Mouse (Mus musculus): ENCODE data around the gene Irf9. TPM values are rescaled to one million over a fixed set of nuclear protein-coding genes. Genes with fewer than 3 reads are reported as not detected.

Gene Irf9
- polyA plus RNA-seq, 1 experiment from 2014 or later = 57.2 TPM

DNA sequence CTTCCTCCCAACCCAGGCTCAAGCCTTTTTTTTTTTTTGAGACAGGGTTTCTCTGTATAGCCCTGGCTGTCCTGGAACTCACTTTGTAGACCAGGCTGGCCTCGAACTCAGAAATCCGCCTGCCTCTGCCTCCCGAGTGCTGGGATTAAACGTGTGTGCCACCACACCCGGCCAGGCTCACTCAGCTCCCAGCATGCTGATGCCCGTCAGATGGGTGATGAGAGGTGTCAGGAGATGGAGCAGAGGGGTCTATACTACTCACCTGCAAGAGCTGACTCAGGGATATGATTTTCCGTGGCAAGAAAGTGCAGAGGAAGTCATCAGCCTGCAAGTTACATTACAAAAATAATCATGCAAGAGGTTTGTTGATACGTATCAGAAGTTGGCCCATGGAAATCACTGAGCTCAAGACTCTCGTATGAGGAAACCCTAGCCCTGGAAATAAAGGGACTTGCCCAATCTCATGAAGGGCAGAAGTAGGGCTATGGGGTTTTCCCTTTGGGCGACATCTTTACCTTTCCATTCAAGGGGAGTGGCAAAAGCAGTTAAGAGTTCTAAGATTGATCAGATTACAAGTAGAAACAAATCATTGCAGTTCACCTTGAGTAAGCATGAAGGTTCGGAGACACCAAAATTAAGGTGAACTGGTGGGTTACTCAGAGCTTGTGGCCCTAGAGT lies 13.5 kb upstream of the Irf9 start:
- Histone ChIP-seq H3K79me2 (ENCODE audit: inconsistent target) (peaks cover 63% of the 10 kb centered on the region), H3K36me3 (ENCODE audit: inconsistent target) (peaks cover 29% of the 10 kb centered on the region), H3K4me3 (ENCODE audit: inconsistent target) (peak overlapping the region; percentile 97), H3K27ac (peak overlapping the region; percentile 98)
- 64% methylated on average over 11 of the region's 11 CpGs for WGBS (ENCODE audit: missing documents)

DNA sequence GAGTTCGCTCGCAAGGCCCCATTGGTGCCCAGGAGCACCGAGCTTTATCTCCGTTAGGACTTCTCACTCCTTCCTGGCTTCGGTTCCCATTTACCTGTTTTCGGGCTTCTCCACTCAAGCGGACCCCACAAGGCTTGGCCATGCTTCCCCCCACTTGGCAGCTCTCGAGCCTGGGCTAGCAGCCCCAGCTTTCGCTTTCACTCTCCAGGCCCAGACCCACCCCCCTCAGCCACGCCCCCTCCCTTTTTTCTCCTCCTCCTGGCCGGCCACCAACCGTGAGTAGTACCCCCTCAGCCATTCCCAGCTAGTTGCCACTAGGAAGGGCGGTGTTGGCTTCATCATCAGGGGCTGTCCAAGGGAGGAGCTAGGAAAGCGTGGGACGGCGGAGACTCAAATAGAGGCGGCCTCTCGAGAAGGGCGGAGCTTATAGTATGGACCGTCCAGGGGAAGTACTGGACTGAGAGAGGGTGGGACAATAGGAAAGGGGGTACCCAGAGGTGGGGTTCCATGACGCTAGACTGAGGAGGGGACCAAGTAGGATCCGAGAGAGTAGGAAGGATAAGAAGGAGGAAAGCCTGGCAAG lies 12.5 kb upstream of the Irf9 start, which contains the start of gene Psme2:
Psme2 (minus strand) TSS at position 366 of the 583 bp plus-strand sequence.
- peak within 1 kb of the TSS; percentile 97 for H3K4me3 ChIP-seq (ENCODE audit: inconsistent target)
- H3K36me3 ChIP-seq (ENCODE audit: inconsistent target) = peaks cover 38% of the 10 kb centered on the region
- peak within 1 kb of the TSS; percentile 98 for H3K27ac ChIP-seq
- under 1% methylated on average over 21 of the region's 22 CpGs for WGBS (ENCODE audit: missing documents)
- H3K79me2 ChIP-seq (ENCODE audit: inconsistent target) = peaks cover 72% of the 10 kb centered on the region

DNA sequence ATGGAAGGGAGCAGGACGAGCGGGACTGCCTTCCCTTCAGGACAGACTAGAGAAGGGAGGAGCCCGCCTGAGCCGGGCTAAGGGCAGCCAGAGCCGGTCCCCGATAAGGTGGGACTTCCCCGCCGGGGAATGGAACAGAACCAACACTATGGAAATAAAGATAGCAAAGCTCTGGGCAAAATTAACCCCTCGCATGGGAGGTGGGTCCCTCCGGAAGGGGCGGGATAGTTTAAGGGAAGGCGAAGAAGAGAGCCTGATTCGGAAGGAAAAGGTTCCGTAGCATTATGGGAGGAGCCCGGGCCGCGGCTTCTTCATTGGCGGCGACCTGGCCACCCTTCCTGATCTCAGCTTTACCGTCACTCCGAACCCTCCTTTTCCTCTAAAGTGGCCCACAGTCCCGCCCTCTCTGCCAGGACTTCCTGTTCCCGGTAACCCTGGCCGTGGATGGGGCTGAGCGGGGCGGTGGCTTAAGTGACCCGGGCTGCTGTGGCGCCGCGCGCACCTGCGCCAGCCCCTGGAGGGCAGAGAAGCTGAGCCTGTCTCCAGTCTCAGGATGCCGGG lies 12.0 kb upstream of the Irf9 start, which contains the start of gene Rnf31:
Rnf31 (plus strand) TSS at position 378 of the 561 bp plus-strand sequence.
- Histone ChIP-seq H3K27ac (peak within 1 kb of the TSS; percentile 98), H3K36me3 (ENCODE audit: inconsistent target) (peaks cover 44% of the 10 kb centered on the region), H3K79me2 (ENCODE audit: inconsistent target) (peaks cover 78% of the 10 kb centered on the region), H3K4me3 (ENCODE audit: inconsistent target) (peak within 1 kb of the TSS; percentile 97)
- WGBS (ENCODE audit: missing documents) = 1% methylated on average over 30 of the region's 33 CpGs

DNA sequence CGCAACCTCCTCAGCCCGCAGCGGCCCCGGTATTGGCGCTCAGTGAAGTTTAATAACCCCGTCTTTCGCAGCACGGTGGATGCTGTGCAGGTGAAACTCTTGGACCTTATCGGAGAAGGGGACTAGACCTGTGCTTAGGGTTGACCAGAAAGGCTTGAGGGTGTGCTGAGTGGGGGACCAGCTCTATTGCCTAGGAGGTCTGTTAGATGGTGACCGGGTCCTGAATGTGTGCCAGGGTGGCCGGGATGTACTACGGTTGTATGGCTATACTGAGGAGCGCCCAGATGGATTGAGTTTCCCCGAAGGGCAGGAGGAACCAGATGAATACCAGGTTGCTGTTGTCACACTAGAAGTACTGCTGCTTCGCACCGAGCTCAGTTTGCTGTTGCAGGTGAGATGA lies 11.1 kb upstream of the Irf9 start:
- peak overlapping the region; percentile 17 for H3K27ac ChIP-seq

DNA sequence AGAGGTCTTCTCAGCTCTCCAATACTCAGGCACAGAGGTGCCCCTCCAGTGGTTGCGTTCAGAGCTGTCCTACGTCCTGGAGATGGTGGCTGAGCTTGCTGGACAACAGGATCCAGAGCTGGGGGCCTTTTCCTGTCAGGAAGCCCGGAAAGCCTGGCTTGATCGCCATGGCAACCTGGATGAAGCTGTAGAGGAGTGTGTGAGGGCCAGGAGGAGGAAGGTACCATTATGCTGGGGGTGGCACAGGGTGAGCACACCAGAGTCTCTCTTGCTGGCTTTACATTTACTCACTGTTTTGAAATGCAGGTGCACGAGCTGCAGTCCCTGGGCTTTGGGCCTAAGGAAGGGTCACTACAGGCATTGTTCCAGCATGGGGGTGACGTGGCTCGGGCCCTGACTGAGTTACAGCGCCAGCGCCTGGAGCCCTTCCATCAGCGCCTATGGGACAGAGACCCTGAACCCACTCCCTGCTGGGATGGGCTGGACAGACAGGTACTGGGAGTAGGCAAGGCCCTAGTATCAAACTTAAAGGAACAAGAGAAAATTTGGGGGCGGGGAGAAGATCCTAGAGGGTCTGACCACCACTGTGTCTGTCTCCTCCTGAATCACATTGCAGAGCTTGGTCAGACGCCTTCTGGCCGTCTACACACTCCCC lies 7.2 kb upstream of the Irf9 start:
- peaks cover 67% of the 10 kb centered on the region for H3K36me3 ChIP-seq (ENCODE audit: inconsistent target)
- no peak overlapping the region for H3K4me3 ChIP-seq (ENCODE audit: inconsistent target)
- H3K27ac ChIP-seq = no peak overlapping the region
- H3K79me2 ChIP-seq (ENCODE audit: inconsistent target) = peaks cover 61% of the 10 kb centered on the region
- 95% methylated on average over 13 of the region's 13 CpGs for WGBS (ENCODE audit: missing documents)

More for the DNA sequence above, 11.1 kb upstream of the Irf9 start:
- 5% methylated on average over 16 of the region's 16 CpGs for WGBS (ENCODE audit: missing documents)
- Histone ChIP-seq H3K4me3 (ENCODE audit: inconsistent target) (peak overlapping the region; percentile 97), H3K79me2 (ENCODE audit: inconsistent target) (peaks cover 86% of the 10 kb centered on the region), H3K36me3 (ENCODE audit: inconsistent target) (peaks cover 49% of the 10 kb centered on the region)

DNA sequence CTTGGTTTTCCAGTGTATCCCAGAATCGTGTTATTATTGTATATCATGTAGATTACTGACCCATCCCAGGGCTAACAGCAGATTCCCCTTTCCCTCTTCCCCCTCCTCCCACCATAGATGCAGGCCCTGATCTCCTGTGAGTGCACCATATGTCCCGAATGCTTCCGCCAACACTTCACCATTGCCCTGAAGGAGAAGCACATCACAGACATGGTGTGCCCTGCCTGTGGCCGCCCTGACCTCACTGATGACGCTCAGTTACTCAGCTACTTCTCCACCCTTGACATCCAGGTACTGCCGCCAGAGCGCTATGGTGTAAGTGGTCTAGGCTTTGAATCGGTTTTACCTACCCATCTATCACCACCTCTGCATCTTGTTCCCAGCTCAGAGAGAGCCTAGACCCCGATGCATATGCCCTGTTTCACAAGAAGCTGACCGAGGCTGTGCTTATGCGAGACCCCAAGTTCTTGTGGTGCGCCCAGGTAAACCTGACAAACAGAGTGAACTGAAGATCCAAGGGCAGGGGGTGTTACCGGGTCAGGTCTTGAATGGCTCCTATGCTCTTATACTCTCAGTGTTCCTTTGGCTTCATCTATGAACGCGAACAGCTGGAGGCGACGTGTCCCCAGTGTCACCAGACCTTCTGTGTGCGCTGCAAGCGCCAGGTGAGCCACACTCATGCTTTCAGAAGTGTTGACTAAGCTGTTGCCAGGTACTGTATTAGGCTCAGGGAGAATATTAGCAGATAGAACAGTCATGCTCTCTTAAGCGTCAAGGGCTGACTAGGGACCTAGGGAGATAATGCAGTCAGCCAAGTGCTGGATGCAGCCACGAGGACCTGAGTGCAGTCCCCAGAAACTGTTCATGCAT lies 4.6 kb upstream of the Irf9 start:
- Histone ChIP-seq H3K27ac (no peak overlapping the region), H3K36me3 (ENCODE audit: inconsistent target) (peaks cover 78% of the 10 kb centered on the region), H3K4me3 (ENCODE audit: inconsistent target) (no peak overlapping the region), H3K79me2 (ENCODE audit: inconsistent target) (peaks cover 65% of the 10 kb centered on the region)
- WGBS (ENCODE audit: missing documents) = 93% methylated on average over 18 of the region's 21 CpGs

DNA sequence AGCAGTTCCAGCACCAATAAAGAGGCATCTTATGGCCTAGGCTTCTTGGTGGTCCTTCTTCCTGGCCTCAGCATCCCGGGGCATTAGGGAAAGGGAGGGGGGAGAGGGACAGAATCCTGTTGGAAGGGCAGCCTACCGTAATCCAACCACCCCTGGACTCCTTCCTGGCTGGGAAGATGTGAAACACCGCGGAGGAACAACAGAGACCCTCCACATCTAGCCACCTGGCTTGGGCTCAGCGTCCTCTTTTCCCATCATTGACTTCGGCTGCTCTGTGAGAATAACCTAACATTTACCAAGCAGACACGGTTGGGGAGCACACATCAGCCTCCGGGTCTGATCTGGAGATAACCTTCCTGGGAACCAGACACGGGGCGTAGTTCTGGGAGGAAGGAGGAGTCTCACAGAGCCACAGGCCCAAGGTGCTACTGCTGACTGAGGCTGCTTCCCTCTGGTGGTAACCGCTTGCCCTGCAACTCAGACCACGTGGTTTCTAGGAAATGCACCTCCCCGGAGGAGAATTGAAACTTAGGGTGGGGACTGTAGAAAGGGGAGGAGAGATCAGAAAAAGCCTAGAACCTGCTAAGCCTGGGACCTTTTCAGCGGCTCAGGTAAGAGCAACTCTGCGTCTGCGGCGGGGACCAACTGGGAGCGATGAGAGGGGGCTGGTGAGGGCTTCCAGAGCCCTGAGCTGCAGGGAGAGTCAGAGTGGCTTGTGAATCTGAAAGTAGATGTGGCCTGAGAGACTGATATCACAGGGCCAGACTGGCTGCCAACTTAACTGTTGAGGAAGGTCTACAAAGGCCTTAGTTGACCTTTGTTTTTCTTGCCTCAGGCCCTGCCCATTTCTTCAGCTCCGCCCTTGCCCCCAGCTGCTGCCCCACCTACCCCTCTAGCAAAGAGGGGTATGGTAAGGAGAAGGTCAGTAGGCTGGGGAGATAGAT lies 534 bp downstream of the Irf9 start:
- peaks cover 64% of the 10 kb centered on the region for H3K36me3 ChIP-seq (ENCODE audit: inconsistent target)
- WGBS (ENCODE audit: missing documents) = 0% methylated on average over 19 of the region's 19 CpGs
- peak overlapping the region; percentile 79 for H3K4me3 ChIP-seq (ENCODE audit: inconsistent target)
- H3K79me2 ChIP-seq (ENCODE audit: inconsistent target) = peaks cover 66% of the 10 kb centered on the region
- peak overlapping the region; percentile 96 for H3K27ac ChIP-seq

DNA sequence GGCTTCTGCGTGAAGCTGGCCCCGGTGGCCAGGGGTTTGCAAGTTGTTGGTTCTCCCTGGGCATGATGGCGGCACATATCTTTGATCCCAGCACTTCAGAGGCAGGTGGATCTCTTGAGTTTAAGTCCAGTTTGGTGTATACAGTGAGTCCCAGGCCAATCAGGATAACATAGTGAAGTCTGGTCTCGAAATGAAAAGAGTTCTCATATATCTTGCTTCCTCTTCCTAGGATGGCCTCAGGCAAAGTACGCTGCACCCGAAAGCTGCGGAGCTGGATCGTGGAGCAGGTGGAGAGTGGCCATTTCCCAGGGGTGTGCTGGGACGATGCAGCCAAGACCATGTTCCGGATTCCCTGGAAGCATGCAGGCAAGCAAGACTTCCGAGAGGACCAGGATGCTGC lies 1.5 kb downstream of the Irf9 start:
- Histone ChIP-seq H3K36me3 (ENCODE audit: inconsistent target) (peaks cover 64% of the 10 kb centered on the region), H3K27ac (peak overlapping the region; percentile 96), H3K4me3 (ENCODE audit: inconsistent target) (peak overlapping the region; percentile 79), H3K79me2 (ENCODE audit: inconsistent target) (peaks cover 66% of the 10 kb centered on the region)
- WGBS (ENCODE audit: missing documents) = 36% methylated on average over 11 of the region's 11 CpGs

DNA sequence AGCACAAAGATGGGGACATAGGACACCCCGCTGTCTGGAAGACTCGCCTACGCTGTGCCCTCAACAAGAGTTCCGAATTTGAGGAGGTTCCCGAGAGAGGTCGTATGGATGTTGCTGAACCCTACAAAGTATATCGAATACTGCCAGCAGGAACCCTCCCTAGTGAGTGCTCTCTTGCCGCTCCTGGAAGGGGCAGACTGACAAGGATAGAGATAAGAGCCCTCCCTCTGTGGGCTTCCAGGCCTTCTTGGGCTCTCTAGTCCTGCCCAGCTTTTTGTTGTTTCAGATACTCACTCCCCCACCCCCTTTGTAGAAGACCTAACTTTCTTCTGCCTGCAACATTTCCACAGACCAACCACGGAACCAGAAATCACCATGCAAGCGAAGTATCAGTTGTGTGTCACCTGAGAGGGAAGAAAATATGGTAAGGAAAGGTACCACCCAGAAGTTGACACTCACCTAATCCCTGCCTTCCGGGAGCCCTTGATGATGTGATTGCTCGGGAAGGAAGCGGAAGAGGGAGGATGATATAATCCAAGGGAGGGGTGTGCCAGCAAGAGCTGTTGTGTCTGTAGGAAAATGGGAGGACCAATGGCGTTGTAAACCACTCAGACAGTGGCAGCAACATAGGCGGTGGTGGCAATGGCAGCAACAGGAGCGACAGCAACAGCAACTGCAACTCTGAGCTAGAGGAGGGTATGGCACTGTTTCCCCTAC lies 2.5 kb downstream of the Irf9 start:
- Histone ChIP-seq H3K79me2 (ENCODE audit: inconsistent target) (peaks cover 63% of the 10 kb centered on the region), H3K4me3 (ENCODE audit: inconsistent target) (no peak overlapping the region), H3K27ac (no peak overlapping the region), H3K36me3 (ENCODE audit: inconsistent target) (peaks cover 54% of the 10 kb centered on the region)
- WGBS (ENCODE audit: missing documents) = 91% methylated on average over 16 of the region's 16 CpGs

DNA sequence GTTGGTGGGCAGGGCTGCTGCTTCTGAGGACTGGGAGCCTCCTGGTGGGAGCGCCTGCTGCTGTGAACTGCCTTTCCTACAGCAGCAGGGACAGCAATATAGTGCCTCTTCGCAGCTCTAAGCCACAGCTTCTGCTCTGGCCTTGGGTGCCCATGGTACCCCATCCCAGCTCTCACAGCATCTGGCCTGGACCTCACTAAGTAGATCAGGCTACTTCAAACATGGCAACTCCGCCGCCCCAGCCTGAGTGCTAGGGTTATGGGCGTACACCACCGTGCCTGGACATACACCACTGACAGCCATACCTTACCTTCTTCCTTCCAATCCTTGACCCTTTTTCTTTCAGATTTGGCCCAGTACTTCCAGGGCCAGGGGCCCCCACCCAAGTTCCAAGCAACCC lies 5.0 kb downstream of the Irf9 start:
- Histone ChIP-seq H3K36me3 (ENCODE audit: inconsistent target) (peaks cover 40% of the 10 kb centered on the region), H3K79me2 (ENCODE audit: inconsistent target) (peaks cover 39% of the 10 kb centered on the region)
- WGBS (ENCODE audit: missing documents) = 85% methylated on average over 6 of the region's 6 CpGs

DNA sequence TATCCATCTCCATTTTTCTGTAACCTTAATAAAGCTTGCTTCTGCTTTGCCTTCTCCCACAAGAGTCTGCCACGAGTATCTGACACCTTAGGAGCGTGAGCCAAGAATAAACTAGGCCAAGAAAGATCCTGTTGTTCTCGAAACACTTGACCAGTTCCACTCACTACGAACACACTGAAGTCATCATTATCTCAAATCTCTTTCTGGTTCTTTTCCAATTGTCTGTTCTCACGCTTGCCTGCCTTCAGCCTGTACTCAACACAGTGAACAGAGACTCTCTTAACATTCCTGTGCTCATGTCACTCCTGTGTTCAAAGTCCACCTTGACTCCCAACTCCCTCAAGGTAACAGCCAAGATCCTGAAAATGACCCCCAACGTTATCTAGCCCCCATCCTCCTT lies 10.0 kb downstream of the Irf9 start:
- Histone ChIP-seq H3K27ac (no peak overlapping the region), H3K79me2 (ENCODE audit: inconsistent target) (no peaks in the 10 kb centered on the region), H3K4me3 (ENCODE audit: inconsistent target) (no peak overlapping the region), H3K36me3 (ENCODE audit: inconsistent target) (peaks cover 15% of the 10 kb centered on the region)
- WGBS (ENCODE audit: missing documents) = 79% methylated on average over 6 of the region's 6 CpGs

More for the DNA sequence above, 5.0 kb downstream of the Irf9 start:
- no peak overlapping the region for H3K4me3 ChIP-seq (ENCODE audit: inconsistent target)
- H3K27ac ChIP-seq = no peak overlapping the region

DNA sequence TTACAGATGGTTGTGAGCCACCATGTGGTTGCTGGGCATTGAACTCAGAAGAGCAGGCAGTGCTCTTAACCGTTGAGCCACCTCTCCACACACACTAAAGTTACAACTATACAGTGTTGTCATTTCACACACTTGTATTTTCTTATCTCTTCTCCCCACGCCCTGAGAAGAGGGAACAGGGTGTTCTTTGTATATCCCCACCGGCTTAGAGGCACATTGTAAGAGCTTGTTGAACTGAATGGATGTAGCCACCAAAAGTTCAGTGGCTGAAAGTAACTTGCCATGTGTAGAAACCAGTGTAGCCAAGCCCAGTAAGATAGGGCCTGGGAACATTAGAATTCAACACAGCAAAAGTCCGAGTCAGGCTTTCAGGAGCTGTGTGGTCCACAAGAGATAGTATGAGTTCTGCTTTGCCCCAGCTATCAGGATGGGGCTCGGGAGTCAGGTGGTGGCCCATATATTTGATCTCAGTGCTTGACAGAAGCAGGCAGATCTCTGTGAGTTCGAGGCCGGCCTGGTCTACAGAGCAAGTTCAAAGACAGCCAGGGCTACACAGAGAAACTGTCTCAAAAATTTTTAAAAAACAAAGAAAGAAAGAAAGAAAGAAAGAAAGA lies 11.3 kb downstream of the Irf9 start:
- 93% methylated on average over 7 of the region's 7 CpGs for WGBS (ENCODE audit: missing documents)
- Histone ChIP-seq H3K36me3 (ENCODE audit: inconsistent target) (peaks cover 2% of the 10 kb centered on the region; the same call in 1 of the 2 replicates), H3K27ac (no peak overlapping the region), H3K79me2 (ENCODE audit: inconsistent target) (no peaks in the 10 kb centered on the region), H3K4me3 (ENCODE audit: inconsistent target) (no peak overlapping the region)
